Mouse (Mus musculus) E14TG2a.4 (cell line): ENCODE measurements around the gene Mip.

ENCODE experiments used
- CTCF ChIP-seq: conservative IDR thresholded peaks from 2 replicates; pipeline ENCODE4 v1.5.1; 2014; ENCODE audit warnings: low read length
- NANOG ChIP-seq: IDR thresholded peaks from 2 replicates; pipeline ENCODE4 v1.6.1; 2014; ENCODE audit warnings: borderline replicate concordance, low read length, mixed read lengths

DNA sequence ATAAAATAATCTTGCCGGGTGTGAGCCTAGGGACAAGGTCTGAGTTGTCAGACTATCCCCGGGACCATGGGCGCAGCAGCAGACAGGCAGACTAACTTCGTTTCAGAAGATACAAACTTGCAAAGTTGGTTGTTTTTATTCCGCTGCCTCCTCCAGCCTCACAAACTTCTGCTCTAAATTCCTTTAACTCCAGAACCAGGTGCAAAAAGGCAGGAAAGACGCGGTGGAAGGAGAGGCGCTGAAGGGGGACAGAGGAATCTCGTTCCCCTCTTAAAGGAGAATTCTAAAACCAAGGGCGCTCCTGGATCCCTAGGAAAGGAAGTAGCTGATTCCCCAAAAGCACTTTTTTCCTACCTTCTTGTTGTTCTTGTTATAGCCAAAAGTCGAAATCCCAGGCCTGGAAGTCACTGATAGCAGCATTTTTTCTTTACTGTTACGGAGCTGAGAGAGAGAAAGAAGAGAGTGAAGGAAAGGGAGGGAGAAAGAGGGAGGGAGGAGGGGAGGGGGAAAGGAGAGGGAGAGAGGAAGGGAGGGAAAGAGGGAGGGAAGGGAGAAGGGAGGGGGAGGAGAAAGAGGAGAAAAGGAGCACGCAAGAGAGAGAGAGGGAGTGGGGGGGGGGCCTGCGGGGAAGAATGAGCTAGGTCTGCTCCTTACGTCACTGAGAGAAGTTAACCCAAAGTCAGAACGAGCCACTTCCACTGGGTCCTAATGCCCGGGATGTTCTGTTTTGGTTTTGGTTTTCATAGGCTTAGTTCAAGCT is 49.5 kb upstream of the Mip start:
- no peak for TF ChIP-seq CTCF
- TF ChIP-seq NANOG = no peak
